Comparison of ENCODE assay signal across 16 mouse cellular contexts in the genomic region with DNA sequence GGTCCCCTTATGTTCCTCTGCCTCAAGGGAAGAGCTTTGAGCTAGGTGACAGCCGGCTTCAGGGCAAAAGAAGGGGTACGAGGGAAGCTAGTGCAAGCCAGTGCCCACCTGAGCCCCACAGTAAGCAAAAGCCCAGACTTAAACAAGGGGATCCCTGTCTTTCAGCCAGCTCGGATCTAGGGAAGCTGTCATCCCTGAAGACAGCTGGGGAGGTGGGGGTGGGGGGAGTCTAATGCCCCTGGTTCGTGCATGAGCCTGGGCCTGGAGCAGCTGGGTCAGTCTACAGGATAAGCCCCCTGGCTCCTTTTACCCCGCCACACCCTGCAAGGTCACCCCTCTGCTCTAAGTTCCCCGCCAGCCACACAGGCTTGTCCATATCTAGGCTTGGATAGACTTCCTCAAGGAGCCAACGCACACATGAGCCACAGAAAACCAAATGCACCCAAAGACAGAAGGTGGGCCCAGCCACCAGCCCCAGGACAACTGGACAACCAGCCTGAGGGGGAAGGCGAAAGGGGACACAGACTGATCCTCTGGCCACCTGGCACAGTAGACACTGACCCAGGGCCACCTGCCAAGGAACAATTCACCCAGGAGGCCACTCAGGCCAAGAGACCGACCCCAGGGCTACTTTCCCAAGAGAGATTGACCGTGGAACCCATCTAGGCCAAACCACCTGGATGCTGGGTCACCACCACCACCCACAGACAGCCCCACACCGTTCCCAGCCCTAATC. TPM values are rescaled to one million over a fixed set of nuclear protein-coding genes. Genes with fewer than 3 reads are reported as not detected.
DNase-seq lines count a peak whose midpoint lies in the region; ATAC-seq lines count a peak whose summit lies in the region.
"Had no signal": no experiment of that assay in that cellular context is flagged by ENCODE, and none has a peak within 500 bp of the region (broad histone marks: within the 10 kb centered on the region; RNA-seq: fewer than 3 reads in every experiment).

No protein-coding gene starts in this region.

- peaks cover 94% of the 10 kb centered on the region for H3K4me1 ChIP-seq in heart, embryonic 10.5 days
- H3K4me1 ChIP-seq in heart, embryonic 12.5 days (replicated peaks), result peaks cover 96% of the 10 kb centered on the region
- H3K4me1 ChIP-seq in midbrain, embryonic 14.5 days (ENCODE audit: control insufficient read depth, insufficient read depth, low read length), result peaks cover 61% of the 10 kb centered on the region
- H3K4me1 ChIP-seq in midbrain, embryonic 13.5 days (replicated peaks), result peaks cover 85% of the 10 kb centered on the region
- peaks cover 65% of the 10 kb centered on the region for H3K4me1 ChIP-seq in forebrain, embryonic 14.5 days (ENCODE audit: control insufficient read depth, insufficient read depth, low read length)
- H3K4me1 ChIP-seq in neural tube, embryonic 15.5 days, result peaks cover 97% of the 10 kb centered on the region

- no peak overlapping the region for H3K4me3 ChIP-seq in heart, embryonic 10.5 days
- H3K4me3 ChIP-seq in heart, embryonic 12.5 days, result no peak overlapping the region
- no peak overlapping the region for H3K4me3 ChIP-seq in midbrain, embryonic 14.5 days (replicated peaks; ENCODE audit: low read depth, low read length)
- no peak overlapping the region for H3K4me3 ChIP-seq in midbrain, embryonic 13.5 days (replicated peaks)
- no peak overlapping the region for H3K4me3 ChIP-seq in forebrain, embryonic 14.5 days (ENCODE audit: low read depth, low read length)
- no peak overlapping the region for H3K4me3 ChIP-seq in neural tube, embryonic 15.5 days (replicated peaks)
- H3K4me3 ChIP-seq: heart, embryonic 15.5 days; lung, embryonic 15.5 days had no signal

- no peaks in the 10 kb centered on the region for H3K9me3 ChIP-seq in heart, embryonic 10.5 days
- H3K9me3 ChIP-seq in heart, embryonic 12.5 days (replicated peaks), result no peaks in the 10 kb centered on the region
- H3K9me3 ChIP-seq in midbrain, embryonic 14.5 days (ENCODE audit: control insufficient read depth, low read length), result no peaks in the 10 kb centered on the region
- no peaks in the 10 kb centered on the region for H3K9me3 ChIP-seq in midbrain, embryonic 13.5 days
- H3K9me3 ChIP-seq in forebrain, embryonic 14.5 days (replicated peaks; ENCODE audit: control insufficient read depth, low read length), result no peaks in the 10 kb centered on the region
- no peaks in the 10 kb centered on the region for H3K9me3 ChIP-seq in neural tube, embryonic 15.5 days (replicated peaks)
- H3K9me3 ChIP-seq: heart, embryonic 15.5 days; lung, embryonic 15.5 days had no signal

- ATAC-seq in heart, embryonic 12.5 days (ENCODE audit: insufficient number of reproducible peaks, low FRiP score), result no peak
- no peak for ATAC-seq in midbrain, embryonic 14.5 days (ENCODE audit: low FRiP score, low TSS enrichment)
- no peak for ATAC-seq in midbrain, embryonic 13.5 days
- ATAC-seq in forebrain, embryonic 14.5 days, result no peak
- no peak for ATAC-seq in neural tube, embryonic 15.5 days (ENCODE audit: low FRiP score)

- whole genome bisulfite sequencing in heart, embryonic 10.5 days, result 77% methylated on average over 11 of the region's 11 CpGs
- 75% methylated on average over 11 of the region's 11 CpGs for WGBS in heart, embryonic 12.5 days
- 73% methylated on average over 11 of the region's 11 CpGs for WGBS in midbrain, embryonic 14.5 days
- 78% methylated on average over 11 of the region's 11 CpGs for WGBS in midbrain, embryonic 13.5 days
- WGBS in forebrain, embryonic 14.5 days, result 75% methylated on average over 11 of the region's 11 CpGs
- WGBS in neural tube, embryonic 15.5 days, result 68% methylated on average over 11 of the region's 11 CpGs

- no peaks in the 10 kb centered on the region for H3K27me3 ChIP-seq in heart, embryonic 10.5 days (ENCODE audit: insufficient read depth, poor library complexity, severe bottlenecking)
- H3K27me3 ChIP-seq in heart, embryonic 12.5 days (replicated peaks), result no peaks in the 10 kb centered on the region
- H3K27me3 ChIP-seq in midbrain, embryonic 14.5 days (ENCODE audit: control insufficient read depth, insufficient read depth, low read length), result no peaks in the 10 kb centered on the region
- H3K27me3 ChIP-seq in midbrain, embryonic 13.5 days, result no peaks in the 10 kb centered on the region
- no peaks in the 10 kb centered on the region for H3K27me3 ChIP-seq in forebrain, embryonic 14.5 days (replicated peaks; ENCODE audit: control insufficient read depth, insufficient read depth, low read length)
- H3K27me3 ChIP-seq in neural tube, embryonic 15.5 days (replicated peaks), result no peaks in the 10 kb centered on the region
- H3K27me3 ChIP-seq: CH12.LX; heart, embryonic 15.5 days; lung, embryonic 15.5 days had no signal

- H3K9ac ChIP-seq in heart, embryonic 12.5 days, result no peak overlapping the region
- no peak overlapping the region for H3K9ac ChIP-seq in midbrain, embryonic 14.5 days (replicated peaks; ENCODE audit: low read length)
- no peak overlapping the region for H3K9ac ChIP-seq in midbrain, embryonic 13.5 days (replicated peaks)
- H3K9ac ChIP-seq in forebrain, embryonic 14.5 days (ENCODE audit: low read length), result peak overlapping the region; percentile 21
- no peak overlapping the region for H3K9ac ChIP-seq in neural tube, embryonic 15.5 days (replicated peaks)
- H3K9ac ChIP-seq: heart, embryonic 15.5 days; lung, embryonic 15.5 days had no signal

- H3K36me3 ChIP-seq in heart, embryonic 10.5 days, result 0 out of 2 replicates have a peak, but pooled peaks cover 5% of the 10 kb centered on the region
- no peaks in the 10 kb centered on the region for H3K36me3 ChIP-seq in heart, embryonic 12.5 days
- H3K36me3 ChIP-seq in midbrain, embryonic 14.5 days (ENCODE audit: control insufficient read depth, insufficient read depth, low read length), result no peaks in the 10 kb centered on the region
- no peaks in the 10 kb centered on the region for H3K36me3 ChIP-seq in midbrain, embryonic 13.5 days
- H3K36me3 ChIP-seq in forebrain, embryonic 14.5 days (ENCODE audit: control insufficient read depth, insufficient read depth, low read length), result 0 out of 2 replicates have a peak, but pooled peaks cover 2% of the 10 kb centered on the region
- H3K36me3 ChIP-seq in neural tube, embryonic 15.5 days, result no peaks in the 10 kb centered on the region
- H3K36me3 ChIP-seq: heart, embryonic 15.5 days; lung, embryonic 15.5 days had no signal

- no peak for DNase-seq in heart, embryonic 10.5 days (ENCODE audit: low spot score)
- no peak for DNase-seq in midbrain, embryonic 14.5 days
- no peak for DNase-seq in forebrain, embryonic 14.5 days (ENCODE audit: low spot score)
- DNase-seq in urinary bladder, adult 2 months (ENCODE audit: low spot score), result no peak
- DNase-seq: adrenal gland, postnatal 36 days; cerebellum, adult 18-20 months; gastrocnemius, postnatal 14 days; kidney, adult 11 months; right cerebral cortex, postnatal 14 days; thymus, postnatal 25 days had no signal

- H3K4me2 ChIP-seq in heart, embryonic 12.5 days, result no peak overlapping the region
- H3K4me2 ChIP-seq in midbrain, embryonic 14.5 days (ENCODE audit: low read length), result no peak overlapping the region
- H3K4me2 ChIP-seq in midbrain, embryonic 13.5 days (replicated peaks), result no peak overlapping the region
- no peak overlapping the region for H3K4me2 ChIP-seq in forebrain, embryonic 14.5 days (ENCODE audit: low read length)
- no peak overlapping the region for H3K4me2 ChIP-seq in neural tube, embryonic 15.5 days
- H3K4me2 ChIP-seq: heart, embryonic 15.5 days; lung, embryonic 15.5 days had no signal

- peak overlapping the region; percentile 37; the same call in 1 of the 2 replicates for H3K27ac ChIP-seq in heart, embryonic 10.5 days
- H3K27ac ChIP-seq in heart, embryonic 12.5 days (ENCODE audit: poor library complexity, severe bottlenecking), result no peak overlapping the region; the same call in 1 of the 2 replicates
- 0 out of 2 replicates have a peak overlapping the region, but pooled peaks have one; percentile 26 for H3K27ac ChIP-seq in midbrain, embryonic 14.5 days (replicated peaks; ENCODE audit: low read depth, low read length)
- no peak overlapping the region for H3K27ac ChIP-seq in midbrain, embryonic 13.5 days
- no peak overlapping the region; the same call in 1 of the 2 replicates for H3K27ac ChIP-seq in forebrain, embryonic 14.5 days (ENCODE audit: low read depth, low read length)
- 0 out of 2 replicates have a peak overlapping the region, but pooled peaks have one; percentile 33 for H3K27ac ChIP-seq in neural tube, embryonic 15.5 days (replicated peaks)
- H3K27ac ChIP-seq: heart, embryonic 15.5 days had no signal

RNA-seq across cellular contexts. Expression of gene Ncor2, which starts 8.7 kb away (rescaled TPM):
- 17.8 and 23.3 TPM in 2 replicates for polyA plus RNA-seq in heart, embryonic 10.5 days (2016; fragmentation: Nextera tagmentation; extraction: Ambion mirVana)
- 17.0 and 18.6 TPM in 2 replicates for polyA plus RNA-seq in heart, embryonic 12.5 days (2016; fragmentation: Nextera tagmentation; extraction: Ambion mirVana)
- 23.7 and 24.0 TPM in 2 replicates for polyA plus RNA-seq in midbrain, embryonic 14.5 days (2014; fragmentation: Nextera tagmentation; extraction: Ambion mirVana)
- 20.2 and 22.6 TPM in 2 replicates for polyA plus RNA-seq in midbrain, embryonic 13.5 days (2015; fragmentation: Nextera tagmentation; extraction: Ambion mirVana)
- polyA plus RNA-seq in forebrain, embryonic 14.5 days (2014; fragmentation: Nextera tagmentation; extraction: Ambion mirVana), result 15.1 and 22.3 TPM in 2 replicates
- 24.2 and 28.5 TPM in 2 replicates for polyA plus RNA-seq in neural tube, embryonic 15.5 days (2015; fragmentation: Nextera tagmentation; extraction: Ambion mirVana)
- polyA plus RNA-seq in urinary bladder, adult 2 months (2012; rRNA removed), result 24.5 and 61.9 TPM in 2 replicates

Comparison
In these comparisons a context has a peak if more than half of its experiments do, and no peak if none do; other contexts are left out.
1. H3K27ac ChIP-seq: peak in heart, embryonic 10.5 days (single experiment), midbrain, embryonic 14.5 days (single experiment) and neural tube, embryonic 15.5 days (single experiment); none in heart, embryonic 12.5 days (single experiment), midbrain, embryonic 13.5 days (single experiment) and forebrain, embryonic 14.5 days (single experiment).